Mouse (Mus musculus) mouse trophoblast stem cell (cell line): Measurements from ENCODE around the gene Dhcr24.

ENCODE experiments used
- in situ Hi-C, 2 experiments: fragments of 300-500 bp; cut with MseI, MboI; formaldehyde crosslinking; loops; 2 replicates in 1 of 2; 3 replicates in 1 of 2; pipeline ENCODE4 v1.15.1; 2025

Dhcr24 gene

GRCm38 (mm10) chr4:106600770-106601169, 39.9 kb downstream of the Dhcr24 start:
- in situ Hi-C loops = no loop called here

- in situ Hi-C loops = no loop called here
Observed at GRCm38 (mm10) chr4:106606639-106607554, 46.1 kb downstream of the Dhcr24 start.

DNA sequence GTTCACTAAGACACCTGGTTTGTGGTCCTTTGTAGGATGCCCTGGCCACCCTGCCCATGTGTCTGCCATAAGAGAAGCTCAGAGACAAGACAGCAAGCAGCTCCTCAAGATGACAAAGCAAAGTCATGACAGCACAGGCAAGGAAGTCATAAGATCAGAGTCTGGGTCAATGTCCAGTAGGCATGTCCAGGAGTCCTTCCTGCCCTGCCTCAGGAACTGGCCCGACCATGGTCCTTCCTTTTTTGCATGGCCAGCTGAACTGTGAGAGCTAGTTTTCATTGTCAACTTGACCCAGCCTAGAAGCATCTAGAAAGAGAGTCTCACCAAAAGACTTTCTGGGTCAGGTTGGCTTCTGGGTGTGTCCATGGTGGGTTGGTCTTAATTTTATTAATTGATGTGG, 47.1 kb downstream of the Dhcr24 start:
- in situ Hi-C loops = no loop called here

DNA sequence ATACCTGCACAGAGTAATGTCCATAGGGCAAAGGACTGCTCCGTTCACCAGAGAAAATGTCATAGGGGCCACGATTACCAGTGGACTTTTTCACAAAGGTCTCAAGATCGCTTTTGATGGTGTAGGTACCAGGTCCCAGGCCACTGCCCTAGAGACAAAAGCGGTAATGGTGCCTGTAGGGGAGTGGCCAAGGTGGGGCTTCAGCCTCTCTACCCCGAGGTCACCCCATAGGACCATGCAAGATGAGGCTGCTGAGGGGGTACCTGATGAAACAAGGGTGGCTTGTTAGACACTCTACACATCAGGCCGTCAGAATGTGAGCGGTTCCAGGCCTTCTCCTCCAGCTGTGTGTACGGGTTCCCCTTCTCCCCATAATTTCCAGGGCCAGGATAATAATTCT, 52.3 kb downstream of the Dhcr24 start:
- in situ Hi-C loops = loop anchor here (5.0 to 10.0 kb wide), 2 partner anchors 92 to 94 kb away; no protein-coding TSS in a partner anchor

GRCm38 (mm10) chr4:106613560-106613959, 52.7 kb downstream of the Dhcr24 start:
- in situ Hi-C loops = loop anchor here (5.0 to 10.0 kb wide), 2 partner anchors 91 to 94 kb away; no protein-coding TSS in a partner anchor

DNA sequence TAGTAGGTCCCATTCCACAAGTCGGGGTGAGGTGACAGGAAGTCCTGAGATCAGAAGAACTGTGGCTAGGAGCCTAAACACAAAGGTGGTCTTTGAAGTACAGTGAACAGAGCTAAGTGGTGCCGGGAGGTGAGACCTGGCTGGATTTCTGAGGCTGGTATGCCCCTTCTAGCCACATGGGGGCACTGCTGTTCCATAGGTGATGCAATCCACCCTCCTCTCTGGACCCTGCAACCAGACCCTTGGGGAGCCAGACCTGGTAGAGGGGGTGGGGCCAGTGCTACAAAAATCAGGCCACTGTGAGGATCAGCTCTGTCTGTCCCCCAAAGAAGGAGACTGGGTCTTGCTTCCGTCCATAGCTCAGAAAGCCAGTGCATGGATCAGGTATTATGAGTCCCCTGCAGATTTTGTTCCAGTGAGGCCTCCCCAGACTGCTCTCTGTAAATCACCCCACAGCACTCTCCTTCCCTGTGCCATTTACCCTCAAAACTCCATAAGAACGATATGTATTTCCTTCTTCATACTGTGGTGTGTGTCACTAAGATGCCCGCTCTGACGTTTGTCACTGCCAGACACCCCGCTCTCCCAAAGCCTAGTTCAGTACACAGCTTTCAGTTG, 53.5 kb downstream of the Dhcr24 start:
- in situ Hi-C loops = loop anchor here (5.0 to 10.0 kb wide), 2 partner anchors 91 to 93 kb away; no protein-coding TSS in a partner anchor

DNA sequence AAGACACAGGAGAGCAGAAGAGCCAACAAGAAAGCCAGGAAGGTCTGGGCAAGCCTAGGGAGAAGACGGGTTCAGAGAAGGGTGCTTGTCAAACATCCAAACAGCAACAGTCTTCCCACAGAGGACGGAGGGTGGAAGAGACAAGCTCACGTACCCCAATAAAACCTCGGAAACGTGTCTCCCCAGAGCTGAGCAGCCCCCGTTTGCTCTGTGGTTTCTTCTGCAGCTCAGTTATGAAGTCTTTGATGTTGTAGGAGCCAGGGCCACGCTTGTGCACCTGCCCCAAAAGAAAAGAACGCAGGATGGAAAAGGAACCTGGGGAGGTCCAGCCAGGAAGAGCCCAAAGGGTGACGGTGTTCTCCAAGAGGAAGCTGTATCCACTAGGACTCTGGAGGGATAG, 54.0 kb downstream of the Dhcr24 start:
- in situ Hi-C loops = loop anchor here (5.0 to 10.0 kb wide), 2 partner anchors 90 to 92 kb away; no protein-coding TSS in a partner anchor

GRCm38 (mm10) chr4:106615637-106616036, 54.8 kb downstream of the Dhcr24 start:
- in situ Hi-C loops = loop anchor here in 1 of 2 experiments (10.0 kb wide), 1 partner anchor 89 kb away; no protein-coding TSS in a partner anchor

- in situ Hi-C loops = loop anchor here in 1 of 2 experiments (10.0 kb wide), 1 partner anchor 88 kb away; no protein-coding TSS in a partner anchor
Observed at GRCm38 (mm10) chr4:106617056-106617455, 56.2 kb downstream of the Dhcr24 start, which contains the start of gene Lexm. TSS of gene Lexm (minus strand) at chr4:106617241.

DNA sequence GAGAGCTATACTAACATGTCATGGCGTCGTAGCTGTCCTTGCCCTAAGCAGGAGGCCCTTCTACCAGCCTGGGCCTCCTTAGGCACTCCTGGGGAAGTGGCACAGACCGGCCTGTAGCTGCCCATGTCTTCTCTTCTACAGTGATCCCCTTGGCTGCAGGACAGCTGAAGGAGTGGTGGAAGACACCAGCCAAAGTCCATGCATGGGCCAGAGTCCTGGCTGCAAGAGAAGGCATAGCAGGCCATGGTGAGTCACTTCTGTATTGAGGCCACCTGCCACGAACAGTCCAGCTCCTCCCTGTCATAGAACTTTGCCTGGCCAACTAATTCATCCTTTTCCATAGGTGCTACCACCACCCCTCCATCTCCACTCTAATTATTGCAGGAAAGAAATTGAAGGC, 58.1 kb downstream of the Dhcr24 start:
- in situ Hi-C loops = loop anchor here in 1 of 2 experiments (10.0 kb wide), 1 partner anchor 86 kb away; no protein-coding TSS in a partner anchor

DNA sequence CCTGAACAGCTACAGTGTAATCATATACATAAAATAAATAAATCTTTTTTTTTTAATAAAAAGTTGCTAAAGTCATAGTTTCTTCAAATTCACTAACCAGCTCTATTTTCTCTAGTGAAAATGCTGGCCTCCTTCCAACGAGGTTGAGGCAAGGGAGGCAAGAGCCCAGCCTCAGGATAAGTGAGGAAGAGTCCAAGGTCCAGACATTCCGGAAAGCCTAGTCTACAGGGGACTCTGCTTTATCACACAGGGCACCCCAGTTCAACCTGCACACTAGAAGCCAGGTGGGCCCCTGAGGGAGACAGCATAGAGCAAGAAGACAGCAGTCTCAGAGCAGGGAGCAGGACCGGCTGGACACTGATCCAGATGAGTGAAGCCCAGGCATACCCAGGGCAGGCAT, 60.6 kb downstream of the Dhcr24 start:
- in situ Hi-C loops = no loop called here

GRCm38 (mm10) chr4:106622030-106622493, 61.2 kb downstream of the Dhcr24 start, which contains the start of gene Ttc22:
TSS of gene Ttc22 (plus strand) at chr4:106622432.
- in situ Hi-C loops = no loop called here

- in situ Hi-C loops = no loop called here
Observed at GRCm38 (mm10) chr4:106622712-106623111, 61.9 kb downstream of the Dhcr24 start.

GRCm38 (mm10) chr4:106624271-106624670, 63.4 kb downstream of the Dhcr24 start:
- in situ Hi-C loops = no loop called here

- in situ Hi-C loops = no loop called here
Observed at GRCm38 (mm10) chr4:106627809-106628208, 67.0 kb downstream of the Dhcr24 start.

DNA sequence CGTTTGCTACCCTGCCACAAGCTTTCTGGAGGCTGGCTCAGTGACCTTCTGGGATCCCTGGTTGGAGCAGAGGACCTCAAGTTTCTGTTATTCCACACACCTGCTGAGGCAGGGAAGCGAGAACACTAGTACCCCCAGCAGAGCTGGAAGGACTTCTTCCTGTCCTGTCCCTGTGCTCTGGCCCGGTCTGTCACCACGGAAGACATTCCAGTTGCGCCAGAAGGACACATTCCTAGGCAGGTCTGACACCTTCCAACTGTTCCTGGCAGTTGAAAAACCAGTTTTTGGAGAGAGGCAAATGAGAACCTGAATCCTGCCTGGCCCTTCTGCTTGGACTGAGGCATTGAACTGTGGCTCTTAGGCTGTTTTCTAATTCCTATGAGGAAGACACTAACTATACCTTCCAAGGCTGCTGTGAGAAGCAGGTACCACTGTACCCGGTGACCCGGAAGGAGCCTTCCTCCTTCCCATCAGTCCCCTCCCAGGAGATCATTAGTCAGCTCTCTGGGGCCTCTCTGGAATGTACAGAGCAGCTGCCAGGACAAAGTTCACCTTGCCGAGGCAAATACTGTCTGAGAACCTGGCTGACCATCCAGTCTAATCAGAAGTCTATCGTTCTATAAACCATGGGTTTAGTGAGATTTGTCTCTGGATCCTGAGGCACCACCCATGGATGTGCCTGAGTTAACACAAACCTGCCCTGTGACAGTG, 68.0 kb downstream of the Dhcr24 start:
- in situ Hi-C loops = no loop called here

GRCm38 (mm10) chr4:106629374-106629773, 68.5 kb downstream of the Dhcr24 start:
- in situ Hi-C loops = no loop called here

DNA sequence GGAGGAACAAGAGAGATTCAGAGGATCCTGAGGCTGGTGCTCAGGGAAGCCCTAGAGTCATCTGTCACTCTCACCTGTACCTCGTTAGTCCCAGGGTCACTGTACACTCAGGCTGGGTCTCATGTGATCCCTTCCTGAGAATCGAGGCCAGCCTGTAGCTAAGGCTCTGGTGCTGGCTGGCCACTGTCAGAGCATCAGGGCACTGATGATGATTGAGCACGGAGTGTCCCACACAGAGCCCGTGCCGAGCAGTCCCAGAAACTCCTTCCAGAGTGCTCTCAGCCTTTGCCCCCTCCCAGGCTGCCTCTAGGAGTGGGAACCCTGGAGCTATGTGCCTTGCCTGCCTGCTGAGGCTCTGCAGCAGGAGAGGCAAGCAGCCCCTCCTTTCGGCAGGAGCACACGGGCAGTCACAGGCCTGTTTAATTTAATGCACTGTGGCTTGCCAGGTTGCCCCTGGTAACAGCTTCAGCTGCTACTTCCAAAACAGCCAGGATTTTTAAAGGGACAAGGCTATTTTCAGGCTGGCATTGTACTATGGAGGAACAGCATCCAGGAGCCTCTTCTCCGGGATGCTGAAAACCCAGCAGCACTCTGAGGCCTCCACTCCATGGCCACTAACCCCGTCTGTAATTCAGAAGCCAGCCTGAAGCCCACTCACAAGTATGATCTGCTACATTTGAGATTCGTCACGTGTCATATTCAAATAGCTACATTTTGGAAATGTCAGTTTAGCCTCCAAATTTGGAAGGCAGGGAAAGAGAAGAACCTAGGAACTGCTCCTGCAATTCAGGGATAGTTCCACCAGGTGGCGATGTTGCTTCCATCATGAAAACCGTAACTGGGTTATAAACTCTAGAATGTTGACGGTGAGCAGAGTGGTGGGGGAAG, 69.7 kb downstream of the Dhcr24 start:
- in situ Hi-C loops = loop anchor here in 1 of 2 experiments (5.0 kb wide), 1 partner anchor 77 kb away; no protein-coding TSS in a partner anchor

DNA sequence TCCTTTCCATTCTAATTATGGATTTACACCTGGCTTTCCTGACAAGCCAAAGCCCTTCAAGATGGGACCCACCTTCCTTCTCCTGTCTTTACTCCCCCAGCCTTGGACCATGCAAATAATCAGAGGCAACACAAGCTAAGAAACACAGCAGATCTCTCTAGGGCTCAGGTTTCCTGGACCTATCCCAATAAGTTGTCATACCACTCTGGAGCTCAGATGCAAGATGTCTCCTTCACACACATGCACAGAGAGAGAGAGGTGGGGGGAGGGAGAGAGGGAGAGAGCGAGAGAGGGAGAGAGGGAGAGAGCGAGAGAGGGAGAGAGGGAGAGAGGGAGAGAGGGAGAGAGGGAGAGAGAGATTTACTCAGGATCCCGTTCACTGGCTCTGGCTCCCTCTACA, 71.5 kb downstream of the Dhcr24 start:
- in situ Hi-C loops = loop anchor here in 1 of 2 experiments (5.0 kb wide), 1 partner anchor 75 kb away; no protein-coding TSS in a partner anchor
